10 mouse cellular contexts compared by ENCODE assay signal in the genomic region with DNA sequence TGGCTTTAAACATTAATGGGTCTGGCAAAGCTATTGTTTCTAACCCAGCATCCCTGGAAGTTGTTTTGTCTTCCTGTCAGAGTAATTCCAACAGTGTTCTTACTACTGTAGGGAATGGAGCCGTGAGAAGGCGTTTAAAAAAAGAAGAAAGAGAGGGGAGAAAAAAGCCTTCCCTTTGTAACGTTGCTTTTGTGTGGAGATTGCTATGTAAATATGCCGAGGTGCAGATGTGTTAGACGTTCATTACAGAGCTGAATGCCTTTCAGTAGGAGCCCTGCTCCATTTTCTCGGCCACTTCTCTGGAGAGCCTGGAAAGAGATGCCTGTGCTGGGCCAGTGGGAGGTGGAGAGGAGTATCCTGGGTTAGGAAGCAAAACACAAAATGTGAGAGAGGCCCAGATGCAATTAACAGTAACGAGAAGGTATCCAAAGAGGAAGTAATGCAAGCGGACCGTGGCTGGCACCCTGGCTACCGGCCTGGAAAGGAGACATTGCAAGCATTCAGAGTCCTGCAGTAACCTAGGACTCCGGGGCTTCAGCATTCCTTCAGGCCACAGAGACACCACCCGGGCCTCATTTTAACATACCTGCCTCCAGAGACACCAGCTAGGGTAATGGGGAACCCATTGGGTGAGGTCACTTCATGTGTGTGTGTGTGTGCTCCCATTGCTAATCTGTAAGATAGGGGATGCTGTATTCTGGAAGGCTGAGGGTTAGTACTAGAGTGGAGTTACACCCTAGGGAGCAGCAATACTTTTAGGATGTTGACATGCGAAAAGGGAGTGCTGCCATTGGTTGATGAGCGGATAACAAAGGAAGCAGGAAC. TPM values are rescaled to one million over a fixed set of nuclear protein-coding genes. Genes with fewer than 3 reads are reported as not detected.
DNase-seq lines count a peak whose midpoint lies in the region; ATAC-seq lines count a peak whose summit lies in the region.
"Had no signal": no experiment of that assay in that cellular context is flagged by ENCODE, and none has a peak within 500 bp of the region (broad histone marks: within the 10 kb centered on the region; RNA-seq: fewer than 3 reads in every experiment).

No protein-coding gene starts in this region.

- H3K4me3 ChIP-seq in kidney, embryonic 14.5 days (ENCODE audit: low read length), result 0 out of 2 replicates have a peak overlapping the region, but pooled peaks have one; percentile 2
- peak overlapping the region; percentile 8 for H3K4me3 ChIP-seq in hindbrain, embryonic 14.5 days (replicated peaks; ENCODE audit: low read length)
- no peak overlapping the region for H3K4me3 ChIP-seq in neural tube, embryonic 11.5 days (ENCODE audit: low read depth, low read length)
- H3K4me3 ChIP-seq: heart, embryonic 13.5 days had no signal

- no peaks in the 10 kb centered on the region for H3K36me3 ChIP-seq in kidney, embryonic 14.5 days (ENCODE audit: control insufficient read depth, insufficient read depth, low read length)
- H3K36me3 ChIP-seq in hindbrain, embryonic 14.5 days (replicated peaks; ENCODE audit: control insufficient read depth, insufficient read depth), result no peaks in the 10 kb centered on the region
- no peaks in the 10 kb centered on the region for H3K36me3 ChIP-seq in neural tube, embryonic 11.5 days (ENCODE audit: control insufficient read depth, insufficient read depth, low read length)
- H3K36me3 ChIP-seq: heart, embryonic 13.5 days had no signal

- peak overlapping the region; percentile 88 for H3K27ac ChIP-seq in kidney, embryonic 14.5 days (ENCODE audit: low read depth, low read length)
- peak overlapping the region; percentile 93 for H3K27ac ChIP-seq in hindbrain, embryonic 14.5 days
- H3K27ac ChIP-seq in neural tube, embryonic 11.5 days (ENCODE audit: low read depth, low read length), result peak overlapping the region; percentile 65
- H3K27ac ChIP-seq: heart, embryonic 13.5 days; macrophage had no signal

- no peak for DNase-seq in kidney, postnatal 25 days
- DNase-seq in embryo, embryonic 10 days (ENCODE audit: low spot score), result peak; percentile 22
- DNase-seq in hindbrain, embryonic 14.5 days (ENCODE audit: low spot score), result peak; percentile 50
- peak; percentile 36 for DNase-seq in neural tube, embryonic 11.5 days (ENCODE audit: low spot score)
- no peak for DNase-seq in urinary bladder, postnatal 36 days (ENCODE audit: low spot score in 2 of 2)
- no peak for DNase-seq in left cerebral cortex, postnatal 36 days (ENCODE audit: low spot score in 2 of 2)
- DNase-seq in right cerebral cortex, postnatal 25 days, result no peak

- H3K4me1 ChIP-seq in kidney, embryonic 14.5 days (ENCODE audit: control insufficient read depth, insufficient read depth, low read length), result peaks cover 21% of the 10 kb centered on the region; the same call in 1 of the 2 replicates
- H3K4me1 ChIP-seq in hindbrain, embryonic 14.5 days (replicated peaks; ENCODE audit: control insufficient read depth, insufficient read depth, low read length), result peaks cover 27% of the 10 kb centered on the region
- H3K4me1 ChIP-seq in neural tube, embryonic 11.5 days (ENCODE audit: control insufficient read depth, insufficient read depth, low read length), result peaks cover 13% of the 10 kb centered on the region

- 17% methylated on average over 14 of the region's 14 CpGs for WGBS in kidney, embryonic 14.5 days
- WGBS in hindbrain, embryonic 14.5 days, result 15% methylated on average over 14 of the region's 14 CpGs
- 14% methylated on average over 14 of the region's 14 CpGs for WGBS in neural tube, embryonic 11.5 days

- peak overlapping the region; percentile 31 for H3K4me2 ChIP-seq in kidney, embryonic 14.5 days (replicated peaks; ENCODE audit: low read depth, low read length)
- H3K4me2 ChIP-seq in hindbrain, embryonic 14.5 days (replicated peaks), result peak overlapping the region; percentile 42
- peak overlapping the region; percentile 17 for H3K4me2 ChIP-seq in neural tube, embryonic 11.5 days (ENCODE audit: low read depth)
- H3K4me2 ChIP-seq: heart, embryonic 13.5 days had no signal

- H3K9me3 ChIP-seq in kidney, embryonic 14.5 days (ENCODE audit: control insufficient read depth, low read length), result no peaks in the 10 kb centered on the region
- H3K9me3 ChIP-seq in hindbrain, embryonic 14.5 days (ENCODE audit: control insufficient read depth, low read length), result no peaks in the 10 kb centered on the region
- no peaks in the 10 kb centered on the region for H3K9me3 ChIP-seq in neural tube, embryonic 11.5 days (ENCODE audit: control insufficient read depth, low read length)
- H3K9me3 ChIP-seq: heart, embryonic 13.5 days had no signal

- H3K27me3 ChIP-seq in kidney, embryonic 14.5 days (ENCODE audit: control insufficient read depth, insufficient read depth, low read length), result no peaks in the 10 kb centered on the region
- no peaks in the 10 kb centered on the region for H3K27me3 ChIP-seq in hindbrain, embryonic 14.5 days (ENCODE audit: control insufficient read depth, insufficient read depth, low read length)
- no peaks in the 10 kb centered on the region for H3K27me3 ChIP-seq in neural tube, embryonic 11.5 days (ENCODE audit: control insufficient read depth, insufficient read depth, low read length)
- H3K27me3 ChIP-seq: heart, embryonic 13.5 days had no signal

- peak overlapping the region; percentile 19; the same call in 1 of the 2 replicates for H3K9ac ChIP-seq in kidney, embryonic 14.5 days (ENCODE audit: low read depth, low read length)
- peak overlapping the region; percentile 22 for H3K9ac ChIP-seq in hindbrain, embryonic 14.5 days
- H3K9ac ChIP-seq in neural tube, embryonic 11.5 days (ENCODE audit: low read length), result no peak overlapping the region
- H3K9ac ChIP-seq: heart, embryonic 13.5 days had no signal

- intact Hi-C loops in left cerebral cortex, postnatal 36 days (cut with DNase I), result no loop called here

- ATAC-seq in kidney, embryonic 14.5 days (ENCODE audit: low FRiP score, low TSS enrichment), result no peak
- ATAC-seq in hindbrain, embryonic 14.5 days (ENCODE audit: low FRiP score), result no peak
- no peak for ATAC-seq in neural tube, embryonic 11.5 days (ENCODE audit: insufficient read depth, low FRiP score, low TSS enrichment)

RNA-seq across cellular contexts. Expression of gene Frat2, which starts 3.0 kb away (rescaled TPM):
- 5.4 and 7.5 TPM in 2 replicates for polyA plus RNA-seq in kidney, embryonic 14.5 days (2014; fragmentation: Nextera tagmentation; extraction: Ambion mirVana)
- 5.4 and 5.5 TPM in 2 replicates for polyA plus RNA-seq in hindbrain, embryonic 14.5 days (2014; fragmentation: Nextera tagmentation; extraction: Ambion mirVana)
- 6.5 and 8.7 TPM in 2 replicates for polyA plus RNA-seq in neural tube, embryonic 11.5 days (2014; fragmentation: Nextera tagmentation; extraction: Ambion mirVana)
- 10 to 100 TPM in 1 of 2 experiments, 1 to 10 TPM in 1; 7.6 to 10.2 TPM for total RNA-seq in left cerebral cortex, postnatal 36 days (2021)

RNA-seq across cellular contexts. Expression of gene Frat1, which starts 21.2 kb away (rescaled TPM):
- 5.7 and 6.6 TPM in 2 replicates for polyA plus RNA-seq in kidney, embryonic 14.5 days (2014; fragmentation: Nextera tagmentation; extraction: Ambion mirVana)
- 19.1 and 23.4 TPM in 2 replicates for polyA plus RNA-seq in hindbrain, embryonic 14.5 days (2014; fragmentation: Nextera tagmentation; extraction: Ambion mirVana)
- 8.6 and 8.9 TPM in 2 replicates for polyA plus RNA-seq in neural tube, embryonic 11.5 days (2014; fragmentation: Nextera tagmentation; extraction: Ambion mirVana)
- total RNA-seq in left cerebral cortex, postnatal 36 days (2021), result 10 to 100 TPM; 15.5 to 17.6 TPM

RNA-seq across cellular contexts. Expression of gene Rrp12, which starts 45.0 kb away (rescaled TPM):
- 7.8 and 15.8 TPM in 2 replicates for polyA plus RNA-seq in kidney, embryonic 14.5 days (2014; fragmentation: Nextera tagmentation; extraction: Ambion mirVana)
- 13.2 and 16.2 TPM in 2 replicates for polyA plus RNA-seq in hindbrain, embryonic 14.5 days (2014; fragmentation: Nextera tagmentation; extraction: Ambion mirVana)
- 18.0 and 20.2 TPM in 2 replicates for polyA plus RNA-seq in neural tube, embryonic 11.5 days (2014; fragmentation: Nextera tagmentation; extraction: Ambion mirVana)
- 10 to 100 TPM; 32.2 to 34.1 TPM for total RNA-seq in left cerebral cortex, postnatal 36 days (2021)

RNA-seq across cellular contexts. Expression of gene Arhgap19, which starts 49.1 kb away (rescaled TPM):
- 23.9 and 38.1 TPM in 2 replicates for polyA plus RNA-seq in kidney, embryonic 14.5 days (2014; fragmentation: Nextera tagmentation; extraction: Ambion mirVana)
- polyA plus RNA-seq in hindbrain, embryonic 14.5 days (2014; fragmentation: Nextera tagmentation; extraction: Ambion mirVana), result 6.7 and 6.8 TPM in 2 replicates
- 37.0 and 37.3 TPM in 2 replicates for polyA plus RNA-seq in neural tube, embryonic 11.5 days (2014; fragmentation: Nextera tagmentation; extraction: Ambion mirVana)
- total RNA-seq in left cerebral cortex, postnatal 36 days (2021), result 1 to 10 TPM; 2.7 to 3.4 TPM

Comparison
In these comparisons a context has a peak if more than half of its experiments do, and no peak if none do; other contexts are left out.
1. DNase-seq: peak in embryo, embryonic 10 days (single experiment), hindbrain, embryonic 14.5 days (single experiment) and neural tube, embryonic 11.5 days (single experiment); none in kidney, postnatal 25 days (0 of 2), urinary bladder, postnatal 36 days (0 of 2), left cerebral cortex, postnatal 36 days (0 of 2) and right cerebral cortex, postnatal 25 days (single experiment).
2. Peak in every context shown above with its lines, with median percentiles within 50 percentile points of each other: H3K27ac ChIP-seq and H3K4me2 ChIP-seq.